Mouse (Mus musculus) thymus, postnatal 25 days (tissue): ENCODE results near the gene Slc22a4.
"Not testable (repeated sequence)": the region's sequence is repeated elsewhere in the genome, so short reads cannot be mapped to it uniquely, and the experiment has no call there.

ENCODE experiments used
- DNase-seq: peaks from one replicate; pipeline ENCODE4 v3.0.0; 2022

The Slc22a4 gene

DNA sequence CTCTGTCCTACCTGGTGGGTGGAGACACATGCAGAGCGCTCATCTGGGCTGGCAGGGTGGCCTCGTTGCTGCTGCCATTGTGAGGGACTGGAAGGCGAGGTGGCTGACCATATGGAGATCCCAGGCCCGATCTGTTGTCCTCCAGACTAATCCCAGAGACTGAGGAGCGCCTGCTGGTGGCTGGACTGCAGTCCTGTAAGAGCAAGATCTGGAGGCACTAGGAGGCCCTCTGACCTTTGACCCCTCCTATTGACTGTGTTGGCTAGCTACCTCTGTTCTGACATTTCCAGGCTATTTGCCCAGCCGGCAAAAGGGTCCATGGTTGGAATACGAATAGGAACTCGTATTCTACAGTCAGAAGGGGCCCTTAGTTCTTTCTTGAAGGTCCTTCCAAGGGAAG is 28.2 kb upstream of the Slc22a4 start:
- DNase-seq = no peak

DNA sequence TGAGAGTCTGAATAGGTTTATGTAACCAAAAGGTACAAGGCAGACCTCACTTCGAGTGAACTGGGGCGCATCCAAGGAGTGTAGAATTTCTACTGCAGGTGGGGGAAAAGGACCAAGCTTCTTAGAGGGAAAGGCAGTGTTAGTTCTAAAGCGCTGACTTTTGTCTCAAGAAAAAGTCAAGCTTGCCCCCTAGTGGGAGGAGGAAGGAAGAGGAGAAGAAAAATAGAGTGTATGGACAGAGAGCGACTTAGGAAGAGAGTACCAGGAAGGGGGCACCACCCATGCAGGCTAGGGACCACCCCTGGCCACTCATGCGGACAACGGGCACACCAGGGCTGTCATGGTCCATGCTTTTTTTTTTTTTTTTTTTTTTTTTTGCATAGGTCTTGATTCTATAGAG is 26.4 kb upstream of the Slc22a4 start:
- DNase-seq = peak; percentile 49

DNA sequence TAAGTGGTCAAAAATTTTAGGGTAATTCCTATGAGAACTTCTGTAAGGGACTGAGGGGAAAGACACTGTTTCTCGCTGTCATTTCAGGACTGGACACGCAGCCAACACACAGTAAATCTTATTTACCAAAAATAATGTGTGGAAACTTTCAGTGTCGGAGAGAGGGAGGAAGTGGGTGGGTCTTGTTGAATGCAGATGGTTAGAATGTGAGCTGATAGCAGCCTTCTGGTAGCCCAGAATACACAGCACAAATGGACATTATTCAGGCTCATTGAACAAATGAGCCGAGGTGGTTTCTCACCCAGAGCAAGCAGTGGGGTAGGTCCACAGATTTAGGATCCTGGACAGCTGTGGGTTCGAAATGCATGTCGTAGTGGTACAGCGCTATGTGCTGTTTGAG is 25.2 kb upstream of the Slc22a4 start:
- no peak for DNase-seq

DNA sequence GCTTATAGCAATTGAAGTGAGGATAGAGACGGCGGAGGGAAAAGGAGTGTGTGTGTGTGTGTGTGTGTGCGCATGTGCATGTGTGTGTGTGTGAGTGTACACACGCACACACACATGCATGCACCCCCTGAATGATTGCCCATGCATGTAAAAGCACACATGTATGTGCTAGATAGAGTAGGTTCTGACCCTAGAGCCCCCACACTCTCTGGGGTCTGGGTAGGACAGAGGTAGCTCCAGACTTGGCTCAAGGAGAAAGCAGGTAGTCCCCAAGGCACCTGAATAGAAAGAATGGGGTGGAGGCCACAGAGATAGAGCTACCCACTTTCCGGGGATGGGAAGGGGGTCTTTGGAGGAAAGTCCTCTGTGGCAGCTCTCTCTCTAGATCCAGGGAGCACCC is 24.2 kb upstream of the Slc22a4 start:
- no peak for DNase-seq

DNA sequence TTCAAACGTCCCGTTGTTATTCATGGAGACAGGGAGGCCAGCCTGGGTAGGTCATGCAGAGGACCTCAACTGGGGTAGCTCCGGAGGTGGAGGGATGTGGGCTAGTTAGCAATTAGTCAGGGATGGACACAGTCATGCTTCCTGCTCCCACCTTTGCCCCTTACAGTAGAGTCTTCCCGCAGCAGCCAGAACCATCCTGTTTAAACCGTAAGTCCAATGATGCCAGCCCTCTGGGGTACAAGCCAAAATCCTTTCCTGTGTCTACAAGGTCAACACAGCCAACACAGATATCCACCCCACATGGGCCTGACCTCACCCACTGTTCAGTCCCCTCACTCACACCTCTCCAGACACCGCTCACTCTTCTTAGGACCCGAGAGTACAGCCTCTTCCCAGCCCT is 23.3 kb upstream of the Slc22a4 start:
- no peak for DNase-seq

DNA sequence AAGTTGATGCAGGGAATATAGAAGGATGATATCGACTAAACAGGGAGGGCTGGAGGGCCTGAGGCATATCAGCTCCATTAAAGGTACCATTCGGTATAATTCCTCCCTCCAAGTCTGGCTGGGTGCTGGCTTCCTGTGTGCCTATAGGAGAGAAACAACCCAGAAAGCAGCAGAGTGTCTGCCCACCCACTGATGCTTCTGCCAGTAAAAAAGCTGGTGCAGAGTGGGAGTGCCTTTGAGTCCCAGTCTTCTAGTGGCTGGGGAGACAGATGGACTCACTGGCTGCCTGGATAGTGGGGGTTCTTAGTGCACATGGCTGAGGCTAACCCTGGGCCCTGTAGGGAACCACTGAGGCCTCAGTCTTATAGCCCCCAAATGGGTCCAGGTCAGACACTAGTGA is 22.3 kb upstream of the Slc22a4 start:
- no peak for DNase-seq

DNA sequence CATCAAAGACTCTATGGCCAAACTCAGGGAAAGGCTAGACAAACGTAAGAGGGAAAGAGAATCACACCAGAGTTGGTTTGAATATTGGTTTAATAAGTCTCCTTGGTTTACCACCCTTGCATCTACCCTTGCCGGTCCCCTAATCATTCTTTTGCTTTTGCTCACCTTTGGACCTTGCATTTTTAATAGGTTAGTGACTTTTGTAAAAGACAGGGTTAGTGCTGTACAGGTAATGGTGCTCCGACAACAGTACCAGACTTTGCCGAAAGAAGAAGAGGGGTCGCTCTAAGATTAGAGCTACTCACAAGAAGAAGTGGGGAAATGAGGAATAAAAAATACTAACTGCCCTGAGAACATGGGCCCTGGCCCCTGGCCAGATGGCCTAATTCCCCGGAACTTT is 12.8 kb upstream of the Slc22a4 start:
- no peak for DNase-seq

DNA sequence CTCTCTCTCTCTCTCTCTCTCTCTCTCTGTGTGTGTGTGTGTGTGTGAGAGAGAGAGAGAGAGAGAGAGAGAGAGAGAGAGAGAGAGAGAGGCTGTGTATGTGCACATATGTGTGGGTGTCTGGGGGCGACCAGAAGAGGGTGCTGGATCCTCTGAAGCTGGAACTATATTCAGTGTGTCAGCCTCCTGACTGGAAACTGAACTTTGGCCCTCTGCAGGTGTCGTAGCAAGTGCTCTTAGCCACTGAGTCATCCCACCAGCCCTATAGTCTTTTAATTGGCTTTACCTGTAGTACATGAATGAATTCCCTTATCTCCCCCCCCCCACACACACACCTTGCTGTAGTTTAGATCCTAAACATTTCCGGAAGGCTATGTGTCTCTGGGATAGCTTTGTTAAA is 5.0 kb upstream of the Slc22a4 start:
- DNase-seq = not testable (repeated sequence)

DNA sequence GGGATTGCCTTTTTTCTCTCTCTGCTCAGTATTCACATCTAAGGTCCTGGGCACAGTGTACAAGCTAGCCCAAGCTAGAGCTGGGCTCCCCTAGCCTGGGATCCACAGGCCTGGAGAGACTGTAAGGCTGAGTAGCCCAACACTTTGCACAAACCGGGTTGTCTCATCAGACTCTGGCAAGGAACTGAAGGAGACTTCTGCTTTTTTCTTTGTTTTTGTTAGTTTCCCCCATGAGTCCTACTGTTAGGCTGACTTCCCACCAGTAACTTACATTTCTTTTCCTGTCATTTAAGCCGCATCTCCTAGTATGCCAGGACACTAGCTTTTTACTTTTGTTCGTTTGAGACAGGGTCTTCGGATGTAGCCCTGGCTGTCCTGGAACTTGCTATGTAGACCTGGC is 1.1 kb upstream of the Slc22a4 start:
- DNase-seq = no peak

DNA sequence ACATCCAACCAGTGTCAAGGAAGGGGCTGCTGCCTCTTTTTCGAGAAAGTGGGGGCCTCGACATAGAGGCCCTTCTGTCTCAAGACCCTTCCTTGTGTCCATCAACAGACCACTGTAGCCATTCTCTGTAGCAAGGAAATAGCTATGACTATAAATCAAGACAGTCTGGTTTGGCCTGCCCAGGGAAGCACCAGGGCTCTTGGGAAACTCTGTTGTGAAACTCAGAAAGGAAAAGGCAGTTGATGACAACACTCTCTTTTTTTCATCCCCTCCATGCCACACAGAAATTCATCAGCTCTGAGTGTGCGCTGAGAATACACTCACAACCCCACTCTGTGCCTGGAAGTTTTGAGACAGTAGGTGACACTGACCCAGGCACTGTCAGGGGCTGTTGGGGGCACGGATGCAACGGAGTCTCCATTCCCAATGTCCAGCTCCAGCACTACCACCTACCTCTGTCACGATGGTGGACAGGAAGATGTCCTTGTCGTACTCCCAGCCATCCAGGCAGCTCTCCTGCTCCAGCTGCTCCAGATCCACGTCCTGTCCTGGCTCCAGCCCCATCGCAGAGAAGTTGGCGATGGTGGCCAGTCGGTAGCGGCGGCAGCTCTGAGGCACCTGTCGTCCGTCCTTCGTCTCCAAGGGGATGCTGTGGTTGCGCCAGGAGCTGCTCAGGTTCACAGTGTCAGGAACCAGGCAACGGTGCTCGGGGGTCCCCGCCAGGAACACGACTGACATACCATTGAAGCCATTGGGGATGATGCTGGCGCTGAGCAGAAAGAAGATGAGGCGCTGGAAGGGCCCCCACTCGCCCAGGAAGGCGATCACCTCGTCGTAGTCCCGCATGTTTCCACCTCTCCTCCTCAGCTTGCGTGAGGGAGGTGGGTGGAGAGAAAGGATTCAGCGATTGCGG is 503 bp downstream of the Slc22a4 start:
- no peak for DNase-seq

DNA sequence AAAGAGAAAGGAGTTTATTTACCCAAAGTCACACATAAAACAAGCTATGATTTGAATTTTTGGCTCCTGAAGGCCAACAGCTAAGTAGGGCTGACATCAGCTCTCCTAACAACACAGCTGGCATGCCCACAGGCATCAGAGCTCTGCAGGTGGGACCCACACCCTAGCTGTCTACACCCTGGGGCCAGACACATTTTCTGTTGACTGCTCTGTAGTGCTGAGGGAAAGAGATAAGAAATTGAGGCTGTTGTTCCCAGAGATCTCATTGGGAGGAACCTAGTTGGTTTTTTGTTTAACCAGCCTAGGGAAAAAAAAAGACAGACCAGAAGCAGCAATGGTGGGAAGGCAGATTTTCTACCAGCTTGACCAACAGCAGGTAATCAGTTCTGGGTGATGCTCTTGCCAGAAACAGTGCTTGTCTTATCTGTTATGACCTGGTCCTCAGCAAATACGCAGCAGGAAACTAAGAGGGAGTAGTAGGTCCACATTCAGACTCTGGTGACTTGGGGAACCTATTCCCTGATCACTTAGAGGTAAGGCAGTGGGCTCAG is 1.3 kb downstream of the Slc22a4 start:
- no peak for DNase-seq

DNA sequence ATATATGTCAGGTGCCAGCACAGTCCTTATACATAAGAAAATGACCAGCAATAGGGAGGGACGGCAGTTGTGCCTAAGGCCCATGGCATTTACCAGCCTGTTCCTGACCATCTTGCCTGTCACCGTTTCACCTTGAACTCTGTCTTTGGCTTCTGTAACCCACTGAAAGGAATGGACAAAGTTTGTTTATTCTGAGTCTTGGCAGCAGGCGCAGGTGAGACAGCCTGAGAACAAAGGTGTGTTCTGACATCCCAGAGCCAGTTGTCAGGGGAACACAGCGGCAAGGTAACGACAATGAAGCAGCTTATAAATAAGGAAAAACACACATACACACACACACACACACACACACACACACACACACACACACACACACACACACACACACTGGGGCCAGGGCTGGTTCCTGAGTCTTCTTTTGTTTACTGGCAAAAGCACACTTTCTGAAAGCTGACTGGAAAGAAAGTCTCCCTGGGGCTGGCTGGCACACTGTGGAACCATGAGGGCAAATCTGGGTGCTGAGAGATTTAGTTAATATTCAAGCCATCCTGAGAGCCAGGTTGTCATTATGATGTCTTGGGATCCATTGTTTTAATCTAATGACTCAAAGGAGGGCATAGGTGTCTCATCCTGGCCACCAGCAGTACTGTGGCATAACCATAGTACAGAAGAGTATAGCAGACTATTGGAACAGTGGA is 6.3 kb downstream of the Slc22a4 start:
- no peak for DNase-seq

DNA sequence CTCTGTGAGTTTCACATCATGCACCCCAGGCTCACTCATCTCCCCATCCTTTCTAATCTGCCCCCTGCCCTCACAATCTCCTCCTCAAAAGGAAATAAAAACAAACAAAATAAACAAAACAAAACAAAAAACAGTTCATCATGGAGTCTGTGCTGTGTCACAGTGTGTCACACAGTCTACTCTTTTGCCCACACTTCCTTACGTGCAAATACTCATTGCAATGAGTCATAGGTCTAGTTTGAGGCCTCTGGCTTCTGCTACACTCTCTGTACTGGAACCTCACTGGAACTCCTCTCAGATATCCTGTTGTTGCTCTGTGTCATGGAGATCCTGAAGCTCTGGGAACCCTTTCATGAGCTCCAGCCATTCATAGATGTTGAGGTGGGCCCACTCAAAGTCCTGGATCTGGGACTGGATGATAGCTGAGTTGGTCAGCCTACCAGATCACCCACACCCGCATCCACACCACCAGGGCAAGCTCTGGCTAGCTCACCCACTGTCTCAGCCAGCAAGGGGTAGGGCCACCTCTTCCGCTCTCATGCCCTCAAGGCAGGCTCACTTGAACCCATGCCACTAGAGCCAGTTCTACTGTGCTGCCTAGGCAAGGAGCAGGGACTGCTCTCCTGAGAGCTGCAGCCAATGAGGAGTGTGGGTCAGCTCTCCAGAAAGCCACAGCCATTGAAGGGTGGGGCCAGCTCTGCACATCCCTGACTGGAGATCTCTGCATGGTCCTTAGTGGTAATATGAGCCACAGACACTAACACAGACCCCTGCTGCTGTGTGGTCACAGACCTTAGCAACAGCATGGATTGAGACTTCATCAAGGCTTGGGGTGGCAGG is 8.8 kb downstream of the Slc22a4 start:
- DNase-seq = no peak

DNA sequence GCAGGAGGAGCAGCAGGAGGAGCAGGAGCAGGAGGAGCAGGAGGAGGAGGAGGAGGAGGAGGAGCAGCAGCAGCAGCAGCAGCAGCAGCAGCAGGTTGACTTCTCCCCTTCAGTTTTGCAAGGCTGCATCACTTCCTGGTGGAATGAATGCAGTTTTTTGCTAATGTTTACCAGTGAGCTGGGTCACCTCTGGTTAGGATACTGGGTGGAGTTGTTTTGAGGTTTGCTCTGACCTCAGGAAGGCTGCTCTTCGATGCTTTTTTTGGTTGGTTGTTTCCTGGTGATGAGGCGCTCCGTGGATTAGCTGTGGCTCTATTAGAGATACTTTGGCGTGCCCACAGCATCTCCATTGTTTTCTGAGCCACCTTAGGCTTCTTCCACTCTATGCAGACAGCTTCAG is 10.3 kb downstream of the Slc22a4 start:
- no peak for DNase-seq

DNA sequence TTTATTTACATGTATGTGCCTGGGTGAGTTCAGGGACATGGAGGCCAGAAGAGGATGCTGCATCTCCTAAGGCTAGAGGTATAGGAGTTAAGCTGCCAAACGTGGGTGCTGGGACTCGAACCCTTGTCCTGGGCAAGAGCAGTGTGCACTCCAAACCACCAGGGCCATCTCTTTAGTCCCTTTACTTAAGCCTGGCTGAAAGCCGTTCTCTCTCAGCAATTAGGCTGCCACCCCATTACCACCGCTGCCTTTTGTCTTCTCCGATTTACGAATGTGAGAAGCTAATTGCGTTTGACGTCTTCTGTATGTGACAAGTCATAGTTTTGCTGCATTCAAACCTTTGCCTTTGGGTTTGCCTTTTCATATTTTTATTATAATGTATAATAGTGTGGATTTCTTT is 11.8 kb downstream of the Slc22a4 start:
- DNase-seq = no peak

DNA sequence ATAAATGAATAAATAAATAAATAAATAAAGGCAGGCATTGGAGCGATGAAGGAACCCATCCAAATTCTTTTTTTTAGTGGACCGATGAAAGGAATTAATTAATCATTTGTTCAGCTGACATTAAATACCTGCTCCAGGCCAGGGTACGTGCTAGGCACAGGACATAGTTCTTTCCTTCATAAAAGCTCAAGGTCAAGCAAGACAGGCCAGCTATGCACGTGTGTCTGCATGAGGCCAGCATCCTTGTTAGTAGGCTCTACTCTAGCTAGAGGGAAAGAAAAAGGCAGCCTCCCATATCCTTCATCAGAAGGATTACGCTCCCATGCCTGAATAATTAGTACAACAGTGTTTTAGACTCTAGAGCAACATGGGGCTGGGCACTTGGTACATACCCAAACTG is 14.9 kb downstream of the Slc22a4 start:
- no peak for DNase-seq

DNA sequence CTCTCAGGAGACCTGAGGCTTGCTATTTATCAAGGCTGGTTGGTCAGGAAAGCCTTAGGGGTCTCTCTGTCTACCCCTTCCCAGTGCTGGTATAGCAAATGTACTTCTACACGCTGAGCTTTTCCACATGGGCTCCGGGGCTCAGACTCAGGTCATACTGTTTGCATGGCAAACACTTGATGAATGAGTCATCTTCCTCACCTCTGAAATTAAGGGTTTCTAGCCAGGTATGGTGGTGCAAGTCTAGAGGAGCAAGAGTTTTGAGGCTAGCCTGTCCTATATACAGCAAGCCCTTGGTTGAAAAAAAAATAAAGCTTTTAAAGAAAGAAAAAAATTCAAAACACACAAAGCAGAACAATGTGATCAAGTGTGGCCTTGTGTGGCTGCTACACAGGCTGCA is 16.6 kb downstream of the Slc22a4 start:
- DNase-seq = no peak

DNA sequence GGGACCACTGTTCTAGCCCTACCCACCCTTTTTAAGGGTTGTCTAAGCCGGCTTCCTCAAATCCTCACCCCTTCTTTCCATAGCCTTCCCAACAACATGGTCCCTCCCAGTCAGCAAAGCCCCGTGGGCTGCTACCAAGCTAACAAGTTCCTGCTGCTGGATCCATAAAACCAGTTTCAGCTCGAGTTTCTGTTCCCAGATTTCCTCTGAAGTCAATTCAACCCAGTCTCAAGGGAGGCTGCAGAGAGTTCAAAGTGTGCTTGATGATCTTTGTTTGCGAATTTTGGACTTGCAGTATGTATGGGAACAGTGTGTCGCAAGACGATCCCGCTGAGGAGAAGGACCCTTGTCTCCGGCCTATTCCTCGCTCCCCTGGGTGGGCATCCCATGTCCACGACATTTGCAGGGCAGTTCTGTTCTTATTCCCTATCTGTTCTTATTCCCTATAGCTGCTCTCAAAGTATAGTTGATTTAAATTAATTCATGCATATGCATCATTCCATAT is 19.4 kb downstream of the Slc22a4 start:
- DNase-seq = no peak

DNA sequence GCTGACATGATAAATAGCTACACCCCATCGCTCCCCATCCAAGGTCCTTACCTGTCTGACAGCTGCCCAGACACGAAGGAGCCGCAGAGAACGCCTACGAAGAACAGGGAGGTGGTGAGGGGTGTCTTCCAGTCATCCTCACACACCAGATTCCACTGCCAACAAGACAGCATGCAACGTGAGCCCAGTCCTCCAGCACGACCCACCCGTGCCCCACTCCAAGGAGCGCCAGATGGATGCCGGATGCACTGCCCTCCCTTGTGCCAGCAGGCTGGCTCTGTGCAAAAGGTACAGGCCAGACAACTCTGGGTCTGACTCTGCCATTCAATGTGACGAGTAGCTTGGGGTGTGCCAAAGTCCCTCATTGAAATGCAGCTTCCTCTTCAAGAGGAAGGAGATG is 20.2 kb downstream of the Slc22a4 start:
- DNase-seq = no peak

DNA sequence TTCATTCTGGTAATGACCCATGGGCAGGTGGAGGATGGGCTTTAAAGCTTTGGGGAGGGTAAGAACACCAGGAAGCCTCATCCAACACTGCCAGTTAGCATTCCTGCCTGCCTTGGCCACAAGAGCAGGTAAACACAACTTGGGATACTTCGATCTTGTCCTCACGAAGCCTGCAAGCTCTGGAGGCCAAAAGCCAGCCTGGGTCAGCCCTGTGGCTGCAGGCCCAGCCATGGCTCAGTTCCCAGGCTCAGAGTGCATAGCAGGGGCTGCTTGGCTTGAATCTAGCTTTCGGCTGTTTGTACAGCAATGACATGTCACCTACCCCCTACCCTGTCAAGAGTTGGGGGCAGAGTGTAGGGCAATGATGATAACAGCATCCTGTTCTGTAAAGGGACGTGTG is 21.0 kb downstream of the Slc22a4 start:
- DNase-seq = no peak

DNA sequence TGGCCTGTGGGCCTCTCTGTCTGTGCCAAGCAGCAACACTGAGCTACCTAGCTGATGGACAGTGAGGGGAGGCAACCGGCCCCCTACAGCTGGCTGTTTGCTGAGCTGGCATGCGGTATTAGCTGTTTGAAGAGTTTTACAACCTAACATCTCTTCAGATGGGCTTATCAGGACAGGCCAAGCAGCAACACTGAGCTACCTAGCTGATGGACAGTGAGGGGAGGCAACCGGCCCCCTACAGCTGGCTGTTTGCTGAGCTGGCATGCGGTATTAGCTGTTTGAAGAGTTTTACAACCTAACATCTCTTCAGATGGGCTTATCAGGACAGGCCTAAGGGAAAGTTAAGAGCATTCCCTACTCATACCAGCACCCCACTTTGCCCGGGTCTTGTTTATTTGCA is 21.5 kb downstream of the Slc22a4 start:
- not testable (repeated sequence) for DNase-seq

DNA sequence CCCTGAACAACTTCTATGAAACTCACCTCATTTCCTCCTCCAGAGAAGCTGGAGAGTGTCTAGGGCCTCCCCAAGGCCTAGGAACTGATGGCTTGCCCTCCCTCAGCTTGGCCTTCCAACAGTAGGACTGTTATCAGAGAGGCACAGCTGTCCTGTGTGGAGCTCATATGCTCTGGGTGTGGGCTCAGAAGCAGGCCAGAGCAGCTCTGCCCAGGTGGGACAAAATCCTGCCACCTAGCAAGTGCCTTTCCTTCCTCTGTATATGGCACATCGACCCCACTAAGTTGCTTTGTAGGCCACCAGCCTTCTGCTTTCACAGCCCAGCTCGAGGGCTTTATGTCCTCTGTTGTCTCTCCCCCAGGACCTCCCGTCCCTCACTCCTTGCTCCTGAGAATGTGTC is 23.2 kb downstream of the Slc22a4 start:
- no peak for DNase-seq

DNA sequence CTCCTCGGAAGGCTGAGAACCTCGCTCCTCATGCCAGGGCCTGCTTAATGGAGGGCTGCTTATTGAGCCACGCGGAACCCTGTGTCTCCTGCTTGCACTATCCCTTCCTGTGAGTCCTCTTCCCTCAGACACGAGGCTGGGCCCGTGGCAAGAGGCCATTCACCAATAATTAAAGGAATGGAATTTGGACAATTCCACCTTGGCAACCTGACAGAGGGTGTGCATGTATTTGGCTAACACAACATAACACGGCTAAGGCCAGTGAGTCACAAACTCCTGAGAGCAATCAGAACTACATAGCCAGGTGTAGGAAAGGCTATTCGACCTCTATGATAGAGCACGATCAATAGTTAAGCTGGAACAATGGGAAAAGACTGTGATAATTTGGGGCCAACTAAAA is 23.7 kb downstream of the Slc22a4 start:
- DNase-seq = no peak
